Mouse (Mus musculus): ENCODE measurements at regions not wholly inside any gene's neighbourhood (a gene's known extent, or its start where the extent isn't known, plus 50 kb on each side); places are given as distances from the start of the nearest gene placed in this dataset.

DNA sequence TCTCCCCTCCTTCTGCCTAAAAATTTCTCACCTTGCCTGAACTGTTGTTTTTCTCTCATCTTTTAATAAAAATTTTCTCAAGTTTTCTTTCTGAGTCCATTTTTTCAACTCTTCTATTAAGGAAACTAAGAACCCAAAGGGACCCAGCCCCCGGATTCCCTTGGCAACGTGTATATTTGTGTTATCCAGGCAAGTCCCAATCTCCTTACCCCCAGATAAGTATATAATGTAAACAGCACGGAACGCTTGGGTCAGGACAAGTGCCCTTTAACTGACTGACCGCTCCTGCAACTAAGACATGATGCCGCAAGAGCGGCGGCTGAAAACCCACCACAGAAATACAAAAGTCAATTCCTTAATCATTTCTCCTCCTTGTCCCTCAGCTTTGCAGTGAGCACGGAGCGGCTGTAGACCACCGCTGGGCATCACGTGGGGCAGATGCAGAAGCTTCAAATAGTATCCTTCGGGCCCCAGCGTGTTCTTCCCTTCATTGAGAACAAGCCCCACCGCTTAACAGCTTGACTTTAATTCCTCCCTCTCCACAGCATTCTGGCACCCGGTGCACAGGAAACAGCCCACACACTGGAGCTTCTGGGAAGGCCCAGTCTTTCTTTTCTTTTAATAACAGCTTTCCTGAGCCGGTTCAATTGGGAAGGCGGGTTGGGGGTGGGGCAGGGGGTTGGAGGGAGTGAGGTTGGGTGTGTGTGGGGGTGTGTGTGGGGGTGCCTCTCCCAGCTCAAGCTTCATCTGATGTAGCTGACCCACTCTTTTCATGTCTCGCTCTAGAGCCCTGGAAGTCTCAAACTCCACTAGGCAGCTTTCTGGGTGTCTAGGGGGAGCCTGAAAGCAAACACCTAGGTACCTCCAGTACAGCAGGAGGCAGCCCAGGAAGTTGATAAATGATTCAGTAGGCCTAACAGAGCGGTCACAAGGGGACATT lies 234.9 kb downstream of the Csl start:
- intact Hi-C loops (cut with DNase I) = loop anchor here (5.0 kb wide), 2 partner anchors 62 to 262 kb away; partner anchors contain the start of gene Dusp6

DNA sequence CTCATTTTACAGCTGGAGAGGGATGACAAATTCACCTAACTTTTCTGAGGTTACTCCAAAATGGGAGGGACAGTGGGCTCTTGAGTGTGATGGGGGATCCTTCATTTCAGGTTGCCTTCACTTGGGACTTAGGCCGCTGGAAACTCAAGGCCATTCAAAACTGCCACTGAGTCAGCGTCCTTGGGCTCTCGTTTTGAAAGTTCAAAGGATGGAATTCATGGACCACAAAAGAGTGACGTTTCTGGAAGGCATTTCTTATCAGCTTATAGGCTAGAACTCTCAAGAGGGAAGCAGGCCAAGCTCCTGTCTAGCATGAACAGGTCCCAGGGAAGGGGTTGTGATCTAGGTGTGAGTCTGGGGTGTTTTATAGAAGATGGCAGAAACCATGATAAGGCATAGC lies 233.3 kb downstream of the Csl start:
- intact Hi-C loops (cut with DNase I) = loop anchor here (5.0 kb wide), 1 partner anchor 264 kb away; the partner anchor contains the start of gene Dusp6

DNA sequence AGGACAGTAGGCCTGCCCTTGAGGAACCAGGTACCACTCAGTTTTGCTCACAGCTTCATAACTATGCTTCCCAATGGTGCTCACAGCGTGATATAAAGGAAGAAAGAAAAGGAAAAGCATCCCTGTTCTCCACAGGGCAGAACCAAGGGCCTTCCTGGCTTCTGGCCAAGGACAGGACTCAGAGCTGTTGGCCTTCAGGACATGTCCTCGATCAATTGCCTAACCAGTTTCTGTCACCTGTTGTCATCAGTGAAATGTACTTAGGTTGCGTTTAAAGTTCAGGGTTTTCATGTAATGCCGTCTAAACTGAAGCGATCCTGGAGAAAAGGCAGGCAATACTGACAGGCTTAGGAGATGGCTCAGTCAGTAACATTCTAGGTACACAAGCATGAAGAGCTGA lies 232.9 kb downstream of the Csl start:
- intact Hi-C loops (cut with DNase I) = loop anchor here (5.0 kb wide), 1 partner anchor 264 kb away; the partner anchor contains the start of gene Dusp6

DNA sequence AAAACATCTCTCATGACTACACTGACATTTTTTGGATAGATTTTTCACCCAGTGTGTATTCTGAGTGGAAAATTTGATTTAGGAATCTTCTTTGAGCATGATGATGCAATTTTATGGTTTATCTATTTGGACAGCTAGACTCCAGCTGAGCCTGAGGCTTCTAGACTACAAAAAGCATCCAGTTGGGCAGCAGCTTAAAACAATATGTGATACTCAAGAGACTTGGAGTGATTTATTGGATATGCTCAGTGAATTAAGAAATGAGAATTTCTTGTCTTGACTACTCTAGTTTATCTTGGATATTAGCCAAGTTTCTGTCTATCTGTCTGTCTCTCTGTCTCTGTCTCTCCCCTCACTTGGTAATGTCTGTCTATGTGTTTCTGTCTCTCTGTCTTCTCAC lies 228.4 kb downstream of the Csl start:
- intact Hi-C loops (cut with DNase I) = no loop called here

DNA sequence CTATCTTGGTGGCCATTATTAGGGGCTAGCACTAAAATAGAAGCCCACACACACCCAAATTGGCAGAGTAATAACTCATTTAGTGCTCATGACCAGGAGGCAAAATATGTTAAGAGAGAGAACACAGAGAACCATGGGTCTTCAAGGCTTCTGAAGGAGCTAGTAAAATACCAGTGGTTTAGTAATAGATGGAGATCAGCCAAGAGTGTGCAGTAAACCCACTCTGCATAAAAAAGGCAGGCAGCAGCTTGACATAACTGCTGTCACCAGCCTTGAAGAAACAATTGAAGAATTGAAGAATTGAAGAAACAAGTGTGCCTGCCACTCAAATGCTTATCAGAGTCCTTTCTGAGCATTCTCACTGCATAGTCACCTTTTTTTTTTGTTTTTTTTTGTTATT lies 227.9 kb downstream of the Csl start:
- intact Hi-C loops (cut with DNase I) = no loop called here

DNA sequence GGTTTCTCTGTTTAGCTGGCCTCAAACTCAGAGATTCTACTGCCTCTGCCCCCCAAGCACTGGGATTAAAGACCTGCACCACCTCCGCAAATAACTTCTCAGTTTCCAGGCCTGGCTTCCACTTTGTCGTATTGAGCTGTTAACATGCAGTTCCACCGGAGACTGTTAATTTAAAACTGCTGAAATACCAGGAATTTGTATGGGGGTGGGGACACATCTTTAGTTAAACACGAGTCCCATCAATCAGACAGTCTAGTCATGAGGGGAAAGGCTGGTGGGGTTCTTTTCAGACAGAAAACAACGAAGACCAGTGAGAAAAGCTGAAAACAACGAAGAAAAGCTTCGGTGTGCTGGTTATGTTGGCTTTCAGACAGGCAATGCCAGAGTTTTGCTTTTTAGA lies 227.5 kb downstream of the Csl start:
- intact Hi-C loops (cut with DNase I) = no loop called here

DNA sequence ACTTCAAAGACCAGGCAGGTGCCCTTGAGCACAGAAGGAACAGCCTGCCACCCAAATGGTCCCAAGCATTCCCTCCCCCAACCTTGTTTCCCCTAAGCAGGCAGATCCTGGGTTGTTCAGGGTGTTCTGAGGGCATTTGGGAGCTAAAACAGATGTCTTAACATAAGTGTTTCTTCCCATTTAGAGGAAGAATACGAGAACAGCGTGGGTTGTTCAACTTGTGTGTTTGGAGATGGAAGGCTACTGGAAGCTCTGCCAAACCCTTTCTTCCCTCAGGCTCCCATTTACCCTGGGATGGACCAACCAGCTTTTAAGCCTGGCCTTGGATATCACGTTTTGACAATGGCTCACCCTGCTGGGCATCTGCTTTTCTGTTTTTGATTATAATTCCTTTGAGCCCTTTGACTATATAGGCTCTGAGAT lies 226.8 kb downstream of the Csl start:
- intact Hi-C loops (cut with DNase I) = no loop called here

DNA sequence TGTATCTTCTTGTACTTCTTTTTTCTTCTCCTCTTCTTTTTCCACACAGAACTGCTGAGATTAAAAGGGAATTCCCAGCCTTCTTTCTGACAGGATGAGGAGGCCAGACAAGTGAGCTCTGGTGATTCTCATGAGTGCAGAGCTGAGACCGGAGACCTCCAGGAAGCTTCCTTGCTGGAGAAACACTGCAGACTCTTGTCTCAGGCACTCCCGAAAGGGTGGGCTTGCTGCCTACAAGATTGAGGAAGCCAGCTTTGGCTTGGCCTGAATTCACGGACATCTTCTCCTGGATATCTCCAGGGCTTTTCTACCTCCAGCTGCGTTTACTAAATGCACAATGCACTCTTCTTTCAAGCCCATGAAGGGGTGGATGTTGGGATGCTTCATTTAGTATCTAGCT lies 226.0 kb downstream of the Csl start:
- intact Hi-C loops (cut with DNase I) = no loop called here

DNA sequence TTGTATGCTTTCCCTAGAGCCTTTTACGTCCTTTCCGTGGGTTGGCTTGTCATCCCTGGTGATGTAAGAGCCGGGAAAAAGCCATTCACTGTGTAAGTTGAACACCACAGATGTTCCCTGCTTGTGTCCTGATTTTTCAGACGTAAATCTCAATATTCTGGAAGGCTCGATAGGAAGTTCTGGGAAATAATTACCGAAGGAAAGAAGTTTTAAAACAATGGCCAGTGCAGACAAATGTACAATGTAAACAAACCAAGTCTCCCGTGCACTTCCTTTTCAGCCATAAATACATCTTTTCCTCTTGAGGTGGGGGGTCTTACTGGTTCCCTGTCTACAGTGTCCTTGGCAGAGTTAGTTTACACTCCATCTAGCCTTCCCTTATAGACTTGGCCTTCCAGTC lies 225.2 kb downstream of the Csl start:
- intact Hi-C loops (cut with DNase I) = no loop called here

DNA sequence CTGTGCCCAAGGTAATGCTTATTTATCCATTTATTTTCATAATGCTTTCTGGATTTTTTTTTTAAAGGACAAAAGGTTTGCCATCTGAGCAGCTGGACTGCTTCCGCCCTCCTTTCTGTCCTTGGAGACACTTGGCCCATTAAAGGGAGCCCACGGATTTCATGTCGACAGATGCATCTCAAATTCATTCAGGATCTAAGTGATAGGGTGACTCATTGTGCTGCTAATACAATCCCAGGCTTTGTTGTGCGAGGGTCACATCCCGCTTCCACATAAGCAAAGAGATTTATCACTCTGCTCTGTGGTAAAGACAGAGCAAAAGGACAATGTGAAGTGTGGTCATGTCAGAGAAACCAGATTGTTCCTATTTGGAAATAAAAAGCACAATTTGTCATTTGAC lies 220.8 kb downstream of the Csl start:
- intact Hi-C loops (cut with DNase I) = no loop called here

DNA sequence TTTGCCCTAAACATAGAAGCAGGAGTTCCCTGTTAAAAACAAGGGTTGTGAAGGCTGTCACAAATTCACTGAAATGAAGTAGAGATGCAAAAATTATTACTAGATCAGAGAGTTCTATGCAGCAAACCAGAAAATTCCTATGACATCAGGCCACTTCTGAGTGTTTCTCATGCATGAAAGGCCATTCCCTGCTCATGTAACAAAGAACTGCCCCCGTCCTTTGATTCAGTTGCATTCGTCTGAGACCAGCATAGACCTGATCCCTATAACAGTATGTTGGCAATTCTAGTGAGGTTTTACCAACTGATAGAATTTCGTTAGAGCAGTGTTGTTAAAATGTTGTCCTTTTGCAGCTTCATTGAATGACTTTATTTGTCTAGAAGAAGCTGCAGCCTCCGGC lies 207.1 kb downstream of the Csl start:
- intact Hi-C loops (cut with DNase I) = no loop called here

DNA sequence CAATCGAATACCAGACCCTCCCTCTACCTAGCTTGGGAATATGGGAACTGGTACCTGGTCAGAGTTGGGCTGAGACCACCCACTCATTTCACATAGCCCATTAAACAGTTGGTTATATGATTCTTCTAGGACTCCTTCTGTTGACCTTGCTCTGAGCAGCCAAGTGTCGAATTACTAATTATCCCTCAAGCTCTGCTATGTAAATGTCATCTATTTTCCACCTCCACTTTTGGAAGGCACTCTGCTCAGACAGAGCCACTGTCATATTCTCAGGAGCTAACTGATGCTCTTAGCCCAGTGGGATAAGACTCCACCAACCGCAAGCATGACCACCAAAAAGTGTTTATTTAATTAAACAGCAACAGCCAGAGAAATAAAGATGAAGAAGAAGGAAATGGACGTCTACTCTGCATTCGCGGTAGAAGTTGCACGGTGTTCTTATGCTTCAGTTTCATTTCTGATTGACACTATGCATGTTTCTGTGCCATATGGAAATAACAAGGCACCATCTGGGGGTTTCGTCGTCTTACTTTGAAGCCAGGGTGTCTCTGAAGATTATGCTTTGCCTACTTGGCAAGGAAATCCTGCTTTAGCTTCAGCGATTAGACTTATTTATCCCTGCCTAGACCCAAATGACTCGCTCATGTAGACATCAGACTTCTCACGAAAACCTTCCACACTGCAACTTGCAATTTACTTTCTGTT lies 206.5 kb downstream of the Csl start:
- intact Hi-C loops (cut with DNase I) = no loop called here

DNA sequence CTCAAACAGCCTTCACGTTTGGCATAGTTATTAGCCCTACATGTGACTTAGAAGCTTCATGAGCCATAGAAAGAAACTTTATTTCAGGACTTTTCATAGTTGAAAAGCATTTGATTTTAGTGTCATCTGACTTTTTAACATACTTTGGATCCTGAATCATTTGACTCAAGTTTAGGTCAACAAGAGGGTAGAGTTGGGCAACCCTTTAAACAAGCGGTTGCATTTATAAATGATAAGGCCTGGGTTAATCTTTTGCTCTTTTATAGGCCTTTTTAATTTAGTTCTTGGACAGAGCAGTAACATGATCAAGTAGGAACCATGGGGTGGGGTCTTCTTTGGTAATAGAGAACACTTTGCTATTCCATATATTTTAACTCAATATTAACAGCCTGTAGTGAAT lies 204.4 kb downstream of the Csl start:
- intact Hi-C loops (cut with DNase I) = no loop called here

DNA sequence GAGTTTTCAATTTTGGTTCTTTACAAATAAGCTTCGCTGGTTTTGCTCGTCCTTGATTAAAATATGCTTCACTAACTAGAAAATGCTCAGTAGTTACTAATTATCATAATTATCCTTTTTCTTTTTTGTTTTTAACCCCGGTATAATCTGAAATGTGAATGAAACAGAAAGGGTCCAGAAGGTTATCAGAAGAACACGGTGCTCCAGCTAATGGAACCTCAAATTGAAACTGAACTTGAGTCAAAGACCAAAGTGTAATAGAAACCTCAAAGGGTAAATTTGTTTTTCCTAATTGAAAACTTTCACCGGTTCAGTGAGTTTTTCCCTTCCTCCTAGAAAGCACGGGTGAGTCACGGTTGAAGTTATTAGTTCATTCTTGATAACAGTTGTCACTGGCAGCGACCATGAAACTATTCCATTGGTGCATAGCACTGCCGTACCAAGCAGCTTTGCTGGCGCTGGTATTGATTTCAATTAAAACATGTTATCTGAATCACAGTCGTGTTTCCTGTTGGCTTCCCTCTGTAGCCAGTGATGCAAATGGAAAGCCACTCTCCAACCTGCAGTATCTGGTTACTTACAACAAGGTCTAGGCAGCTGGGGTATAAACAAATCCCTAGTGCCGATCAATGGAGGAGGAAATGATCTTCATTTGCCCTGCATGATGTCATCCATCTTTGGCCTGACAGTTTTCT lies 203.7 kb downstream of the Csl start:
- intact Hi-C loops (cut with DNase I) = no loop called here

DNA sequence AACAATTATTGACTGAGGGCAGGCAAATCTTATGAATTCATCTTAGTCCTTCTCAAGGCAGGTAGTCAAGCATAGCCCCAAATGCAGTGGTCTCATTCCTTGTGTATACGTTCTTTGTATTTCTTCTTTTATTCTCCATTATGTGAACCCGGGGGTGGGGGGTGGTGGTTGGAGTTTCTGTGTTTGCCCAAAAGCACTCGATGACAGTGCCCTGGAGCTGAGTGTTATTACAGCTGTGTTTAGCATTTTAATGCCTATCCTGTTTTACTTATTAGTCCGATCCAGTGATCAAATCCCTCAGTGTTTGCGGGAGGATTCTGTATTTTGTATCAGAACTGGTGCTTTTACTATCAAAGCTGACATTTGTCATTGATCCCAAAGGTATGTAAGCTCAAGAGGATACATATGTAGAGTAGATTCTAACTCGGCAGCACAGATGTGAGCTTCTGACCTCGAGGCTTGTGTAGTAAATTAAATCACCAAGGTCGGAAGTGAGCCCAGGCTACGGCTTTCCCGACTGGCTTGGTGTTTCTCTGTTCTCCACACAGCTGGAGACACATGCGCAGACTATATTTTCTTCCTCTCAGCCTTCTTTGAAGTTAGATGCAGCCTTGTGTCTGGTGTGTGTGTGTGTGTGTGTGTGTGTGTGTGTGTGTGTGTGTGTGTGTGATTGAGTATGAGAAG lies 203.0 kb downstream of the Csl start:
- intact Hi-C loops (cut with DNase I) = no loop called here

DNA sequence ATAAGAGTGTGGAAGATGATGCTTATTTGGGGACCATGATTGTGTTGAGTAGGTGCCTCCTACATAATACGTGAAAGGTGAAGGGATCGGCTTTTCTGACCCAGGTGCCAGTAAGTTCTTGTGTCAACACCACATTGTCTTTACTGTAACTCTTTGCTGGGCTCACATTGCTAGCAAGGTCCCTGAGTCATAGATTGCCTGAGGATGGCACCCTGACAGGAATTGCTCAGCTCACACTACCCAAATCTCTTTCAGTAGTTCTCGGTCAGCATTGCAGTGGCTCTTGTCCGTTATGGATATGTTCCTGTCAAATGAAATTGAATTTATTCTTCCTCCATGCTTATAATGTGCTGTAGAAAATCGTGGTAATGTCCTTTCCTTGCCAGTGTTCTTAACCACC lies 200.8 kb downstream of the Csl start:
- intact Hi-C loops (cut with DNase I) = no loop called here

DNA sequence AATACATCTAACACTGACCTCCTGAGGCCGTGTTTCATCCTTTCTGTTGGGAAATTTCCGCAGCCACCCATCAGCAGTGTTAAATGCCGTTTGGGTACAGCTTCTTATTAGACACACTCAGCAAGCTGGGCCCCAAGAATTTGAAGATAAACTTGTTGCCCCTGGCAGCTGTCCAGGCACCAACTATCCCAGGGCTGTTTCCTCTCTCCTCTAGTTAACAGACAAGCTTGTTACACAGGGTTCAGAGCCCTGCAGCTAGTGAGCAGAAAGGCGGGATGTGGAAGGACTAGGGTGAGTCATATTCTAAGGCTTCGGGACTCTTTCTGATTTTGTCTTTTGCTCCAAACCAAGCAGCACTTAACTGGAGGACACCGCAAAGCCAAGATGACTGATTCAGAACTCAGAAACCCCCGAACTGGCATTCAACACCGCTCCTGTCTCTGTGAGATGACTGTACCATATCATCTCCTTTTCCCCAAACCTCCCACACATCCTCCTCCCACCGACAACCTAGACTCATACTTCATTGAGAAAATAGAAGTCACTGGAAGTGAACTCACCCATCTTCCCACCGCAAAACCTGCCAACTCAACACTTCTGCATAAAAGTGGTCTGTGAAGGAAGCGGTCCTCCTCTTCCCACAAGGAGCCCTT lies 198.2 kb downstream of the Csl start:
- intact Hi-C loops (cut with DNase I) = no loop called here

DNA sequence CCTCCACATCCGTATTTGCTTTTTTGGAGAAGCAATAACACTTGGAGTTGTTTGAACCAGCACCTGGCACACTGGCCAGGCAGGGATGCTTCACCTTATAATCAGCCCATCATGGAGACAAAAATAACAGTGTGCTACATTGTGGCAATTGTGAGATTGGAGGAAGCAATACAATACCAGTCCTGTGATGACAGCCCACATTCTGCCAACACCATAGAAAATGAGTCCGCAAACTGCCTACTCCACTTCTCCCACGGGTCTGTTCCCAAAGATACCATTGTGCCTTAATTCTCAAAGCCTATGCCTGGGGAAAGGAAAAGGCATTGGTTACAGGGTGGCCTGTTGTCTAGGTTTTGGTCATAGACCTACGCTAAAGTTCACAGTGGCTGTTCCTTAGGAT lies 194.9 kb downstream of the Csl start:
- intact Hi-C loops (cut with DNase I) = no loop called here

DNA sequence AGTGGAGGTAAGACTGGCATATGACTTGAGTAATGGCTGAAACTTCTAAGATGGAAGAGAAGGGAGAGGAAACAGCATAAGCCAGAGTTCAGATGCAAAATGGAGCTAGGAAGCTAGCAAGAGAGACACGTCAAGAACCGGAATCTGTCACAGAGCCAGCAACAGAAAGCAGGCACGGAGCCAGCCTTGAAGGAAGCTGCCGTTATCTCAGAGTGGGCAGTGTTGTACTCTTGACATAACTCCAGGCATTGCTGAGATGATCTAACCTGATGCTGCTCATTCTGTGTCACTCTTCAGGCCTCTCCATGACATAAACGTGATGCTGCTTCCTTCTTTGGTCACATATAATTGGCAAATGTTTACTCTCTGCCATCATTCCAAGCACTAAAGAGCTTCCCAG lies 191.0 kb downstream of the Csl start:
- intact Hi-C loops (cut with DNase I) = no loop called here

DNA sequence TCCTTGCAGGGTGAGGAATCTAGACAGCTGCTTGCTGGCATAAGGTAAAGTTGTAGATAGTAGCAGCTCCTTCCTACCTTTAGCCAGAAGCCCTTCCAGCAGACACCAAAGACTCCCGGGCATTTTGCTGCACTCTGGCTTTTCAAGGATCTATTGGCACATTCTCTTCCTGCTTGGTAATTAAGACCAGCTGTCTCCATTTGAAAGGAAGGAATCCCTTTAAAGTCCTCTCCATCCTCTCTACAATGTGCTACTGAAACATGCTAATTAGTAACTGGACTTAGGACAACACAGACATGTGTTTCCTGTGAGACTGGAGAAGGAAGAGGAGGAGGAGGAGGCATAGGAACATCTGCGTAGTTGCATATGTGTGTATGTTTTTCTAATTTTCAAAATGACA lies 189.3 kb downstream of the Csl start:
- intact Hi-C loops (cut with DNase I) = loop anchor here (5.0 kb wide), 1 partner anchor 103 kb away; no protein-coding TSS in a partner anchor

DNA sequence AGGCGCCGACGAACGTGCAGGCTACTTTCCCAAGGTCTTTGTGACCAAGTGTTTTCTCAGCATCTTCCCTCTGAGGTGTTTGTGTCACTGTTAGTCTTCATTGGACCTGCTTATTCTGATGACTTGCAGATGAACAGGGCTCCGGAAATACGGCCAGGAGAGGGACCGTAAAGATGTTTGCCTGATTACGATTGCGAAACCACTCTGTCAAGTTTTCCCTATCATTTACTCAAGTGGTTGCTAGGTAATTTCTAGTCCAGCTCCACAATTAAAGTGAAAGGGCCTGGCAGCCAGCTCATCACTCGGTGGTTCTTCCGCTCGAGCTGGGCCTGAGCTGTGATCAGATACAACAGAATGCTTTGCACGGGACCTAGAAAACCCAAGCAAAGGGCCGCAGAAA lies 185.5 kb downstream of the Csl start:
- intact Hi-C loops (cut with DNase I) = loop anchor here (5.0 kb wide), 1 partner anchor 107 kb away; no protein-coding TSS in a partner anchor

Data from adrenal gland (tissue).